Mouse (Mus musculus) left cerebral cortex, adult 6 months (tissue): ENCODE results near the gene Plch1. TPM values are rescaled to one million over a fixed set of nuclear protein-coding genes. Genes with fewer than 3 reads are reported as not detected.

ENCODE experiments used
- long read RNA-seq, 2 experiments: library from polyadenylated mRNA; unstranded; transcript quantifications; one replicate each; pipeline ENCODE4 v2.0.0; 2019 to 2020
- polyA plus RNA-seq: library from polyadenylated mRNA; unstranded; fragments of <200 nt; fragmentation: Nextera tagmentation; gene quantifications from 2 replicates; pipeline ENCODE4 v1.2.3, GENCODE M21; 2021

Plch1 gene
- 1.7 and 2.1 TPM in 2 replicates for polyA plus RNA-seq
- long read RNA-seq, experiment 1, partial matches to known transcripts: 2 of 8 reads
- long read RNA-seq, experiment 1, other reads (novel, unspliced or antisense): 6 of 8 reads
- long read RNA-seq, experiment 2, partial matches to known transcripts: 0 of 3 reads
- long read RNA-seq, experiment 2, other reads (novel, unspliced or antisense): 3 of 3 reads

GRCm38 (mm10) chr3:63899309-63899695 is at the start of gene Plch1:
Gene Plch1 (minus strand): TSS chr3:63899472.

GRCm38 (mm10) chr3:63928878-63929859 is 29.9 kb upstream of the Plch1 start, which contains the start of gene E130311K13Rik:
Gene E130311K13Rik (minus strand): TSS chr3:63929472.

Other genes with a start within 250 kb of the Plch1 start
- 16.8 and 22.2 TPM in 2 replicates for gene E130311K13Rik, start 30.0 kb upstream of the Plch1 start, polyA plus RNA-seq
- 11.4 and 16.3 TPM in 2 replicates for gene Slc33a1, start 65.3 kb upstream of the Plch1 start, polyA plus RNA-seq
- 22.9 and 25.2 TPM in 2 replicates for gene Gmps, start 76.6 kb upstream of the Plch1 start, polyA plus RNA-seq
- 0.03 and 0.04 TPM in 2 replicates for gene Vmn2r1, start 182.1 kb upstream of the Plch1 start, polyA plus RNA-seq
- not detected in 2 replicates for gene Vmn2r2, start 242.5 kb upstream of the Plch1 start, polyA plus RNA-seq